Mouse (Mus musculus) embryonic facial prominence, embryonic 12.5 days (tissue): ENCODE results near the gene Lin7c. TPM values are rescaled to one million over a fixed set of nuclear protein-coding genes. Genes with fewer than 3 reads are reported as not detected.

ENCODE experiments used
- ATAC-seq: fragments of 200-750 bp; cut with Nextera tagmentation; 2 replicates; pipeline ENCODE4 v1.8.0; 2017; ENCODE audit not compliant: insufficient number of reproducible peaks, insufficient read depth, low FRiP score, low TSS enrichment
- H3K27ac ChIP-seq: fragments of 300-500 bp; sonication (generic); 2 replicates; pipeline ENCODE4 v1.5.1; 2016; ENCODE audit warnings: mild to moderate bottlenecking
- H3K27me3 ChIP-seq: fragments of 300-500 bp; sonication (generic); 2 replicates; pipeline ENCODE4 v1.6.1; 2016; ENCODE audit warnings: mild to moderate bottlenecking, moderate library complexity
- H3K36me3 ChIP-seq: fragments of 300-500 bp; sonication (generic); 2 replicates; pipeline ENCODE4 v1.6.1; 2016; ENCODE audit warnings: mild to moderate bottlenecking
- H3K4me1 ChIP-seq: fragments of 300-500 bp; sonication (generic); 2 replicates; pipeline ENCODE4 v1.6.1; 2016
- H3K4me2 ChIP-seq: fragments of 300-500 bp; sonication (generic); replicated peaks from 2 replicates; pipeline ENCODE4 v1.6.1; 2016; ENCODE audit warnings: mild to moderate bottlenecking, moderate library complexity
- H3K4me3 ChIP-seq: fragments of 300-500 bp; sonication (generic); 2 replicates; pipeline ENCODE4 v1.5.1; 2016; ENCODE audit warnings: mild to moderate bottlenecking
- H3K9ac ChIP-seq: fragments of 300-500 bp; sonication (generic); 2 replicates; pipeline ENCODE4 v1.6.1; 2016; ENCODE audit warnings: mild to moderate bottlenecking, moderate library complexity
- H3K9me3 ChIP-seq: fragments of 300-500 bp; sonication (generic); 2 replicates; pipeline ENCODE4 v1.6.1; 2016; ENCODE audit warnings: mild to moderate bottlenecking, moderate library complexity
- WGBS: fragments of 180-500 bp; shearing (Covaris S2); methylation state at CpG from one replicate; pipeline ENCODE4 v1.1.7; 2016; 5-methylcytosine and 5-hydroxymethylcytosine counted together
- polyA plus RNA-seq: library from polyadenylated mRNA; unstranded; fragments of >200 nt; fragmentation: Nextera tagmentation; extraction: Ambion mirVana; gene quantifications from 2 replicates; pipeline ENCODE4 v1.2.1, GENCODE M21; 2016

Gene Lin7c
- polyA plus RNA-seq, 1 experiment from 2014 or later, result 70.2 TPM

DNA sequence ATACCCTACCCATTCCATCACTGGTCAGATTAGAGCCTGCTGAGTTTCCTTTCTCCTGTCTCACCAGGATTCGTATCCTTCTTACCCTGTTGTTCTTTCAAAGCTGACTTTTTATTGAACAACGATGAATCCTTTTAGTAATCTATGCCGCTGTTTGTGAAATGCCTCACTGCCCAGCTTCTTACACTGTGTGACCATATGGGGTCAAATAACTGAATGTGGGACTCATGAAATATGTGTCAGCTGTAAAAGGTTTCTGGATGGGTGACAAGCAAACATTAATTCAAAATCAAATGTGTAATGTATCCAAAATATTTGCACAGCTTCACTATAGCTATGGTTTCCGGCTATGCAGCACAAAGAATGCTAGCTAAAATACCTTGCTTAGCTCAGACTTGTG lies 54.9 kb downstream of the Lin7c start:
- Histone ChIP-seq H3K36me3 (no peaks in the 10 kb centered on the region), H3K27ac (no peak overlapping the region), H3K4me1 (peaks cover 13% of the 10 kb centered on the region), H3K27me3 (no peaks in the 10 kb centered on the region), H3K9ac (no peak overlapping the region), H3K4me3 (no peak overlapping the region), H3K9me3 (no peaks in the 10 kb centered on the region), H3K4me2 (no peak overlapping the region)
- WGBS, result 79% methylated on average over 4 of the region's 4 CpGs
- ATAC-seq, result no peak

DNA sequence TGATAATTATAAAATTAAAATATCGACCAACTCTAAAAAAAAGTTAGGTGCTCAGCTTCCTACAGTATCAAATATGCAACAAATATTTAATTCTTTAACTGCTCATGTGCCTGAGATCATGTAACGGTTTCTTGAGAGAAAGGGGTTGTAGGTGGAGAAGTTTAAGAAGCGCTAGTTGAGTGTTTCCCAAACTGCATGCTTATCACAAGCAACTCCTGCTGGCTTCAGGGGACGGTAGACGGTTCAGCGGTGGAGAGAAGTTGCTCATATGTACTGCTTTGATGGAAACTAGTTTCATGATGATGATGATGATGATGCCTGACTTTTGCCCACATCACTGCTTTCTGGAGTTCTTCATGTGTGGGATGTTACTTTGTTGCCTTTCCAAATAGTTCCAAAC lies 55.8 kb downstream of the Lin7c start:
- H3K9ac ChIP-seq, result no peak overlapping the region
- no peak for ATAC-seq
- H3K27ac ChIP-seq, result no peak overlapping the region
- H3K4me2 ChIP-seq, result no peak overlapping the region
- H3K9me3 ChIP-seq, result no peaks in the 10 kb centered on the region
- peaks cover 16% of the 10 kb centered on the region for H3K4me1 ChIP-seq
- 86% methylated on average over 6 of the region's 6 CpGs for WGBS
- no peak overlapping the region for H3K4me3 ChIP-seq
- H3K27me3 ChIP-seq, result no peaks in the 10 kb centered on the region
- H3K36me3 ChIP-seq, result no peaks in the 10 kb centered on the region

DNA sequence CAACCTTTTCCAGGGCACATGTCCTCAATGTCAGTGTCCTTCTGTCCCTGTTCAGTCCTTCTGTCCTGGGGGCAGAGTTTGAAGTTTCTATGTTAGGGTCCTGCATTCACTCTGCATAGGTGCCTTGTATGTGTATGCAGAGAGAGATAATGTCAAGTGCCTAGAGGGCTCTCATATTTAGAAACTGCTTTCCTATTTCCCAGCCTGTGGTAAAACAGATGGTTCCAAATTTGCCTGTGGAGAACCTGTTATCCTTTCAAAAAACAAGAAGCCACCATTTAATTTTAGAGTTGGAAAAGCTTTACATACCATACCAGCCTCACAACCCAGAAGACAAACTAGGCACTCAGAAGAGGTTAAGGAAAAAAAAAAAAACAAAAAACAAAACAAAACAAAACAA lies 58.9 kb downstream of the Lin7c start:
- H3K36me3 ChIP-seq, result no peaks in the 10 kb centered on the region
- ATAC-seq, result no peak
- no peaks in the 10 kb centered on the region for H3K9me3 ChIP-seq
- H3K9ac ChIP-seq, result no peak overlapping the region
- no peak overlapping the region for H3K4me2 ChIP-seq
- H3K27me3 ChIP-seq, result no peaks in the 10 kb centered on the region
- peaks cover 16% of the 10 kb centered on the region; the same call in 1 of the 2 replicates for H3K4me1 ChIP-seq
- no peak overlapping the region for H3K4me3 ChIP-seq
- H3K27ac ChIP-seq, result no peak overlapping the region

DNA sequence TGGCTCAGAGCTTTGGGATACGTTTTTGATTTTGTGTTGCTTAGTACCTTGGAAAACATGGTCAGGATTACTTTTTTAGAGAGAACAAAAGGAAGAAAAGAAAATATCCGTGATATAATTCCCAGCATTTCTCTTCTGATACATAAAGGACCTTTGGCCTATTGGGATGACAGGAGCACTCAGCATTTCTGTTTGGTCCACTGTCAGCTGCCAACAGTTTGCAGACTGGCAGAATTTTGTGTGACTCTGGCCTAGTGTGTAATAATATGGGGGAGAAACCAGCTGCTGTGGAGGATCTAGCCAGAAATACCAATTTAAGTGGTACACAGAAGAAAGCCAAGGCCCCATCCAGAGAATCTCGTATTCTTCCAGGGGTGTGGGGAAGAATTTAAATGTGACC lies 59.7 kb downstream of the Lin7c start:
- WGBS, result 80% methylated on average over 3 of the region's 3 CpGs
- H3K9me3 ChIP-seq, result no peaks in the 10 kb centered on the region
- no peak overlapping the region for H3K9ac ChIP-seq
- no peak overlapping the region for H3K4me2 ChIP-seq
- H3K4me3 ChIP-seq, result no peak overlapping the region
- peaks cover 19% of the 10 kb centered on the region; the same call in 1 of the 2 replicates for H3K4me1 ChIP-seq
- no peaks in the 10 kb centered on the region for H3K36me3 ChIP-seq
- ATAC-seq, result no peak
- H3K27ac ChIP-seq, result no peak overlapping the region
- H3K27me3 ChIP-seq, result no peaks in the 10 kb centered on the region

Other genes starting within 250 kb of the Lin7c start
- 5.3 and 5.4 TPM in 2 replicates for gene Bdnf, start 216.2 kb upstream of the Lin7c start, polyA plus RNA-seq
- 18.6 and 22.3 TPM in 2 replicates for gene Lgr4, start 26.8 kb downstream of the Lin7c start, polyA plus RNA-seq
- 45.7 and 51.0 TPM in 2 replicates for gene Ccdc34, start 127.0 kb downstream of the Lin7c start, polyA plus RNA-seq